Comparison of ENCODE assay signal across 11 mouse cellular contexts in the genomic region with DNA sequence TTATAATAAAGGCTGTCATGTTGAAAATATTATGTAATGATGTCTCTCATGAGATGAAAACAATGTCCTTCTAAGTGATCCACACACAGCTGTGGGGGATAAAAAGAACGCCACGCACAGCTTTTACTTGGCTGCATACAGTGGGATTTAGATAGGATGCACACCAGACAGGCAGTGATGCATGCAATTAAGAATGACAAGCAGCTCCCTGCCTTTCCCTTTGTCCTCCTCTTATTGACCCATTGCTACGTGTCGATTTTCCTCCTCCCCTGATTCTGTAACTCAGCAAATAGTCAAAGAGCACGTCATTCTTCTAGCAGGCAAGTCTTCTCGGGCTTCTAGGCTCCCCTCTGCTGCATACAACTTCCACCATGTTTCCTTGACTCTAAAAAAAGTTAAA.
DNase-seq lines count a peak whose midpoint lies in the region; ATAC-seq lines count a peak whose summit lies in the region.
"Had no signal": no experiment of that assay in that cellular context is flagged by ENCODE, and none has a peak within 500 bp of the region (broad histone marks: within the 10 kb centered on the region; RNA-seq: fewer than 3 reads in every experiment).

No protein-coding gene starts in this region.

- 74% methylated on average over 6 of the region's 6 CpGs for WGBS in liver, embryonic 12.5 days (ENCODE audit: insufficient replicate concordance)
- WGBS in liver, embryonic 11.5 days: 79% methylated on average over 6 of the region's 6 CpGs
- WGBS in hindbrain, embryonic 13.5 days: 21% methylated on average over 6 of the region's 6 CpGs
- WGBS in liver, embryonic 15.5 days (ENCODE audit: insufficient replicate concordance): 80% methylated on average over 6 of the region's 6 CpGs
- WGBS in neural tube, embryonic 15.5 days: 22% methylated on average over 6 of the region's 6 CpGs

- ATAC-seq in liver, embryonic 12.5 days: no peak
- no peak for ATAC-seq in liver, embryonic 11.5 days (replicated peaks; ENCODE audit: low FRiP score)
- 0 out of 2 replicates have a peak, but pooled peaks have one; percentile 30 for ATAC-seq in hindbrain, embryonic 13.5 days (ENCODE audit: low FRiP score)
- no peak for ATAC-seq in liver, embryonic 15.5 days (ENCODE audit: insufficient read depth)
- 0 out of 2 replicates have a peak, but pooled peaks have one; percentile 60 for ATAC-seq in neural tube, embryonic 15.5 days (ENCODE audit: low FRiP score)
- no peak for ATAC-seq in granulocyte monocyte progenitor cell, adult 5-6 weeks (replicated peaks; ENCODE audit: poor library complexity, severe bottlenecking)

- H3K36me3 ChIP-seq in liver, embryonic 12.5 days: no peaks in the 10 kb centered on the region
- no peaks in the 10 kb centered on the region for H3K36me3 ChIP-seq in liver, embryonic 11.5 days (ENCODE audit: control insufficient read depth, insufficient read depth, low read length)
- H3K36me3 ChIP-seq in hindbrain, embryonic 13.5 days: no peaks in the 10 kb centered on the region
- H3K36me3 ChIP-seq in liver, embryonic 15.5 days (replicated peaks): no peaks in the 10 kb centered on the region
- H3K36me3 ChIP-seq in neural tube, embryonic 15.5 days: no peaks in the 10 kb centered on the region
- H3K36me3 ChIP-seq: limb, embryonic 15.5 days had no signal

- H3K4me2 ChIP-seq in liver, embryonic 12.5 days: no peak overlapping the region
- no peak overlapping the region for H3K4me2 ChIP-seq in liver, embryonic 11.5 days
- H3K4me2 ChIP-seq in hindbrain, embryonic 13.5 days: peak overlapping the region; percentile 45; the same call in 1 of the 2 replicates
- H3K4me2 ChIP-seq in liver, embryonic 15.5 days: peak overlapping the region; percentile 6; the same call in 1 of the 2 replicates
- H3K4me2 ChIP-seq in neural tube, embryonic 15.5 days: peak overlapping the region; percentile 47
- H3K4me2 ChIP-seq: limb, embryonic 15.5 days had no signal

- DNase-seq in liver, embryonic 11.5 days (ENCODE audit: low spot score): no peak
- no peak for DNase-seq in layer of hippocampus, postnatal 14 days (ENCODE audit: low spot score in 2 of 2)
- DNase-seq in MN1 (ENCODE audit: low spot score): no peak
- DNase-seq: right cerebral cortex, adult 18-20 months had no signal

- H3K9me3 ChIP-seq in liver, embryonic 12.5 days (replicated peaks): no peaks in the 10 kb centered on the region
- H3K9me3 ChIP-seq in liver, embryonic 11.5 days (ENCODE audit: control insufficient read depth, low read length): no peaks in the 10 kb centered on the region
- no peaks in the 10 kb centered on the region for H3K9me3 ChIP-seq in hindbrain, embryonic 13.5 days
- no peaks in the 10 kb centered on the region for H3K9me3 ChIP-seq in liver, embryonic 15.5 days (replicated peaks)
- no peaks in the 10 kb centered on the region for H3K9me3 ChIP-seq in neural tube, embryonic 15.5 days (replicated peaks)
- H3K9me3 ChIP-seq: limb, embryonic 15.5 days had no signal

- no peak overlapping the region for H3K4me3 ChIP-seq in liver, embryonic 12.5 days
- no peak overlapping the region for H3K4me3 ChIP-seq in liver, embryonic 11.5 days (ENCODE audit: low read depth, low read length)
- H3K4me3 ChIP-seq in hindbrain, embryonic 13.5 days: no peak overlapping the region
- H3K4me3 ChIP-seq in liver, embryonic 15.5 days (replicated peaks): no peak overlapping the region
- H3K4me3 ChIP-seq in neural tube, embryonic 15.5 days (replicated peaks): no peak overlapping the region
- H3K4me3 ChIP-seq: limb, embryonic 15.5 days had no signal

- no peaks in the 10 kb centered on the region for H3K27me3 ChIP-seq in liver, embryonic 12.5 days (replicated peaks)
- no peaks in the 10 kb centered on the region for H3K27me3 ChIP-seq in liver, embryonic 11.5 days (replicated peaks; ENCODE audit: control insufficient read depth, insufficient read depth, low read length)
- H3K27me3 ChIP-seq in hindbrain, embryonic 13.5 days: no peaks in the 10 kb centered on the region
- H3K27me3 ChIP-seq in liver, embryonic 15.5 days: no peaks in the 10 kb centered on the region
- no peaks in the 10 kb centered on the region for H3K27me3 ChIP-seq in neural tube, embryonic 15.5 days (replicated peaks)
- H3K27me3 ChIP-seq: CH12.LX; limb, embryonic 15.5 days had no signal

- H3K4me1 ChIP-seq in liver, embryonic 12.5 days: peaks cover 10% of the 10 kb centered on the region; the same call in 1 of the 2 replicates
- H3K4me1 ChIP-seq in liver, embryonic 11.5 days (replicated peaks; ENCODE audit: control insufficient read depth, insufficient read depth, low read length): no peaks in the 10 kb centered on the region
- H3K4me1 ChIP-seq in hindbrain, embryonic 13.5 days (replicated peaks): peaks cover 16% of the 10 kb centered on the region
- H3K4me1 ChIP-seq in liver, embryonic 15.5 days (replicated peaks): peaks cover 11% of the 10 kb centered on the region
- H3K4me1 ChIP-seq in neural tube, embryonic 15.5 days: peaks cover 14% of the 10 kb centered on the region

- H3K9ac ChIP-seq in liver, embryonic 12.5 days: no peak overlapping the region
- H3K9ac ChIP-seq in liver, embryonic 11.5 days (ENCODE audit: low read depth, low read length): no peak overlapping the region
- H3K9ac ChIP-seq in hindbrain, embryonic 13.5 days: no peak overlapping the region
- no peak overlapping the region for H3K9ac ChIP-seq in liver, embryonic 15.5 days
- no peak overlapping the region for H3K9ac ChIP-seq in neural tube, embryonic 15.5 days (replicated peaks)
- H3K9ac ChIP-seq: limb, embryonic 15.5 days had no signal

- peak overlapping the region; percentile 4; the same call in 1 of the 2 replicates for H3K27ac ChIP-seq in liver, embryonic 12.5 days
- no peak overlapping the region for H3K27ac ChIP-seq in liver, embryonic 11.5 days (ENCODE audit: low read depth, low read length)
- peak overlapping the region; percentile 66 for H3K27ac ChIP-seq in hindbrain, embryonic 13.5 days
- H3K27ac ChIP-seq in liver, embryonic 15.5 days (replicated peaks): no peak overlapping the region
- H3K27ac ChIP-seq in neural tube, embryonic 15.5 days (replicated peaks): peak overlapping the region; percentile 60
- H3K27ac ChIP-seq: limb, embryonic 15.5 days had no signal

Comparison
In these comparisons a context has a peak if more than half of its experiments do, and no peak if none do; other contexts are left out.
1. H3K27ac ChIP-seq: peak in liver, embryonic 12.5 days (single experiment), hindbrain, embryonic 13.5 days (single experiment) and neural tube, embryonic 15.5 days (single experiment); none in liver, embryonic 11.5 days (single experiment) and liver, embryonic 15.5 days (single experiment).
2. H3K4me2 ChIP-seq: peak in hindbrain, embryonic 13.5 days (single experiment), liver, embryonic 15.5 days (single experiment) and neural tube, embryonic 15.5 days (single experiment); none in liver, embryonic 12.5 days (single experiment) and liver, embryonic 11.5 days (single experiment).
3. ATAC-seq: peak in hindbrain, embryonic 13.5 days (single experiment) and neural tube, embryonic 15.5 days (single experiment); none in liver, embryonic 12.5 days (single experiment), liver, embryonic 11.5 days (single experiment), liver, embryonic 15.5 days (single experiment) and granulocyte monocyte progenitor cell, adult 5-6 weeks (single experiment).